Mouse (Mus musculus): ENCODE measurements at regions not wholly inside any gene's neighbourhood (a gene's known extent, or its start where the extent isn't known, plus 50 kb on each side); places are given as distances from the start of the nearest gene placed in this dataset.

- ATAC-seq (ENCODE audit: low FRiP score, low TSS enrichment) = no peak
- no peaks in the 10 kb centered on the region for H3K36me3 ChIP-seq (ENCODE audit: insufficient read depth, low read length)
- H3K4me1 ChIP-seq (ENCODE audit: insufficient read depth, low read length) = no peaks in the 10 kb centered on the region
- H3K27me3 ChIP-seq (ENCODE audit: insufficient read depth, low read length) = no peaks in the 10 kb centered on the region
- no peak overlapping the region for H3K4me2 ChIP-seq (replicated peaks; ENCODE audit: low read depth, low read length)
- H3K9me3 ChIP-seq (ENCODE audit: low read length) = no peaks in the 10 kb centered on the region
- H3K27ac ChIP-seq (ENCODE audit: low read length) = no peak overlapping the region
- no peak overlapping the region for H3K4me3 ChIP-seq (ENCODE audit: low read length)
- 52% methylated on average over 8 of the region's 8 CpGs for WGBS
- H3K9ac ChIP-seq (replicated peaks; ENCODE audit: low read length) = no peak overlapping the region
These were observed 56.4 kb upstream of the Lyplal1 start for GRCm38 (mm10) chr1:186173472-186174014.

- Histone ChIP-seq H3K4me1 (ENCODE audit: insufficient read depth, low read length) (no peaks in the 10 kb centered on the region), H3K27me3 (ENCODE audit: insufficient read depth, low read length) (no peaks in the 10 kb centered on the region), H3K9me3 (ENCODE audit: low read length) (no peaks in the 10 kb centered on the region), H3K36me3 (ENCODE audit: insufficient read depth, low read length) (no peaks in the 10 kb centered on the region), H3K27ac (ENCODE audit: low read length) (no peak overlapping the region), H3K4me3 (ENCODE audit: low read length) (no peak overlapping the region), H3K9ac (replicated peaks; ENCODE audit: low read length) (no peak overlapping the region), H3K4me2 (replicated peaks; ENCODE audit: low read depth, low read length) (no peak overlapping the region)
- WGBS = 86% methylated on average over 6 of the region's 6 CpGs
- no peak for ATAC-seq (ENCODE audit: low FRiP score, low TSS enrichment)
These were observed 54.6 kb upstream of the Lyplal1 start for GRCm38 (mm10) chr1:186171691-186172090.
